Mouse (Mus musculus): ENCODE measurements at regions not wholly inside any gene's neighbourhood (a gene's known extent, or its start where the extent isn't known, plus 50 kb on each side); places are given as distances from the start of the nearest gene placed in this dataset.
A peak's percentile ranks its signal among the peaks of the same experiment; 100 is the strongest.

GRCm38 (mm10) chr3:8721628-8722594 lies 888.0 kb downstream of the Zfp704 start:
- no peak overlapping the region for H3K9ac ChIP-seq (ENCODE audit: insufficient read depth, low read depth, low read length, poor library complexity, severe bottlenecking)
- H3K4me1 ChIP-seq (ENCODE audit: control insufficient read depth in 2 of 2, insufficient read depth in 2 of 2, low read length in 2 of 2, poor library complexity in 1 of 2) = peaks cover 0 to 7% of the 10 kb centered on the region in 2 experiments; a peak in 2 of 4 replicates
- no peak for DNase-seq (ENCODE audit: low read depth, low spot score)
- TF ChIP-seq HCFC1 (IDR thresholded peaks at IDR 0.05; ENCODE audit: borderline replicate concordance, insufficient read depth, low read length) (no peak), CHD2 (IDR thresholded peaks at IDR 0.05; ENCODE audit: low read depth, low read length) (no peak), ZC3H11A (IDR thresholded peaks at IDR 0.05; ENCODE audit: borderline replicate concordance, low read depth, low read length) (no peak), MAFK (IDR thresholded peaks at IDR 0.05; ENCODE audit: insufficient read depth, low read depth, low read length) (no peak), ZNF384 (IDR thresholded peaks at IDR 0.05; ENCODE audit: low read depth, low read length) (no peak)
- no peak overlapping the region for H3K27ac ChIP-seq (ENCODE audit: insufficient read depth, low read depth, low read length, poor library complexity, severe bottlenecking)
- no peaks in the 10 kb centered on the region for H3K36me3 ChIP-seq (ENCODE audit: control insufficient read depth, insufficient read depth, low read length, poor library complexity, severe bottlenecking)
- no peak overlapping the region for H3K4me3 ChIP-seq (ENCODE audit: insufficient read depth in 1 of 2, low read depth in 1 of 2, low read length in 2 of 2, poor library complexity in 1 of 2, severe bottlenecking in 1 of 2)
- in situ Hi-C loops (cut with MboI; ENCODE audit: low sequenced_read_pairs in 2 of 2, unreplicated experiment in 2 of 2) = no loop called here
- no peaks in the 10 kb centered on the region for H3K9me3 ChIP-seq (ENCODE audit: control insufficient read depth, insufficient read depth, low read depth, low read length)

GRCm38 (mm10) chr3:8720586-8721100 lies 889.2 kb downstream of the Zfp704 start:
- Histone ChIP-seq H3K27ac (ENCODE audit: insufficient read depth, low read depth, low read length, poor library complexity, severe bottlenecking) (no peak overlapping the region), H3K4me3 (ENCODE audit: insufficient read depth in 1 of 2, low read depth in 1 of 2, low read length in 2 of 2, poor library complexity in 1 of 2, severe bottlenecking in 1 of 2) (no peak overlapping the region), H3K4me1 (ENCODE audit: control insufficient read depth in 2 of 2, insufficient read depth in 2 of 2, low read length in 2 of 2, poor library complexity in 1 of 2) (peaks cover 0 to 8% of the 10 kb centered on the region in 2 experiments; a peak in 2 of 4 replicates), H3K9ac (ENCODE audit: insufficient read depth, low read depth, low read length, poor library complexity, severe bottlenecking) (no peak overlapping the region), H3K36me3 (ENCODE audit: control insufficient read depth, insufficient read depth, low read length, poor library complexity, severe bottlenecking) (no peaks in the 10 kb centered on the region), H3K9me3 (ENCODE audit: control insufficient read depth, insufficient read depth, low read depth, low read length) (no peaks in the 10 kb centered on the region)
- no peak for TF ChIP-seq ZNF384 (IDR thresholded peaks at IDR 0.05; ENCODE audit: low read depth, low read length)
- no peak for TF ChIP-seq MAFK (IDR thresholded peaks at IDR 0.05; ENCODE audit: insufficient read depth, low read depth, low read length)
- DNase-seq (ENCODE audit: low read depth, low spot score) = no peak
- in situ Hi-C loops (cut with MboI; ENCODE audit: low sequenced_read_pairs in 2 of 2, unreplicated experiment in 2 of 2) = no loop called here

GRCm38 (mm10) chr3:8718206-8718605 lies 891.7 kb downstream of the Zfp704 start:
- in situ Hi-C loops (cut with MboI; ENCODE audit: low sequenced_read_pairs in 2 of 2, unreplicated experiment in 2 of 2) = no loop called here

GRCm38 (mm10) chr3:8717334-8717812 lies 892.5 kb downstream of the Zfp704 start:
- in situ Hi-C loops (cut with MboI; ENCODE audit: low sequenced_read_pairs in 2 of 2, unreplicated experiment in 2 of 2) = no loop called here
- peak; percentile 33 for DNase-seq (ENCODE audit: low read depth, low spot score)
- Histone ChIP-seq H3K9me3 (ENCODE audit: control insufficient read depth, insufficient read depth, low read depth, low read length) (no peaks in the 10 kb centered on the region), H3K9ac (ENCODE audit: insufficient read depth, low read depth, low read length, poor library complexity, severe bottlenecking) (no peak overlapping the region), H3K36me3 (ENCODE audit: control insufficient read depth, insufficient read depth, low read length, poor library complexity, severe bottlenecking) (no peaks in the 10 kb centered on the region), H3K27ac (ENCODE audit: insufficient read depth, low read depth, low read length, poor library complexity, severe bottlenecking) (no peak overlapping the region), H3K4me3 (ENCODE audit: insufficient read depth in 1 of 2, low read depth in 1 of 2, low read length in 2 of 2, poor library complexity in 1 of 2, severe bottlenecking in 1 of 2) (peak overlapping the region; percentile 7 to 39; a peak in 3 of 4 replicates), H3K4me1 (ENCODE audit: control insufficient read depth in 2 of 2, insufficient read depth in 2 of 2, low read length in 2 of 2, poor library complexity in 1 of 2) (peaks cover 0 to 4% of the 10 kb centered on the region in 2 experiments; a peak in 2 of 4 replicates)
- TF ChIP-seq ZC3H11A (IDR thresholded peaks at IDR 0.05; ENCODE audit: borderline replicate concordance, low read depth, low read length) = no peak
- TF ChIP-seq CHD2 (IDR thresholded peaks at IDR 0.05; ENCODE audit: low read depth, low read length) = no peak
- no peak for TF ChIP-seq ZNF384 (IDR thresholded peaks at IDR 0.05; ENCODE audit: low read depth, low read length)
- TF ChIP-seq HCFC1 (IDR thresholded peaks at IDR 0.05; ENCODE audit: borderline replicate concordance, insufficient read depth, low read length) = no peak
- TF ChIP-seq MAFK (IDR thresholded peaks at IDR 0.05; ENCODE audit: insufficient read depth, low read depth, low read length) = no peak

More at GRCm38 (mm10) chr3:8718206-8718605, 891.7 kb downstream of the Zfp704 start:
- H3K4me1 ChIP-seq (ENCODE audit: control insufficient read depth in 2 of 2, insufficient read depth in 2 of 2, low read length in 2 of 2, poor library complexity in 1 of 2) = peaks cover 0 to 4% of the 10 kb centered on the region in 2 experiments; a peak in 2 of 4 replicates
- no peak for TF ChIP-seq MAFK (IDR thresholded peaks at IDR 0.05; ENCODE audit: insufficient read depth, low read depth, low read length)
- H3K4me3 ChIP-seq (ENCODE audit: insufficient read depth in 1 of 2, low read depth in 1 of 2, low read length in 2 of 2, poor library complexity in 1 of 2, severe bottlenecking in 1 of 2) = no peak overlapping the region
- no peak for DNase-seq (ENCODE audit: low read depth, low spot score)
- no peaks in the 10 kb centered on the region for H3K9me3 ChIP-seq (ENCODE audit: control insufficient read depth, insufficient read depth, low read depth, low read length)
- no peak overlapping the region for H3K27ac ChIP-seq (ENCODE audit: insufficient read depth, low read depth, low read length, poor library complexity, severe bottlenecking)
- H3K9ac ChIP-seq (ENCODE audit: insufficient read depth, low read depth, low read length, poor library complexity, severe bottlenecking) = no peak overlapping the region
- H3K36me3 ChIP-seq (ENCODE audit: control insufficient read depth, insufficient read depth, low read length, poor library complexity, severe bottlenecking) = no peaks in the 10 kb centered on the region

Data from ES-E14 (cell line).